Mouse (Mus musculus): ENCODE data around the gene Prkar2b. TPM values are rescaled to one million over a fixed set of nuclear protein-coding genes. Genes with fewer than 3 reads are reported as not detected.

The Prkar2b gene
- polyA plus RNA-seq, 1 experiment from 2014 or later, result 75.5 TPM

- ATAC-seq (ENCODE audit: low FRiP score), result no peak
- Histone ChIP-seq H3K27ac (ENCODE audit: low read depth, low read length) (no peak overlapping the region), H3K4me2 (replicated peaks; ENCODE audit: low read depth, low read length) (no peak overlapping the region), H3K9me3 (ENCODE audit: control insufficient read depth, low read length) (no peaks in the 10 kb centered on the region), H3K36me3 (ENCODE audit: control insufficient read depth, insufficient read depth, low read length) (0 out of 2 replicates have a peak, but pooled peaks cover 7% of the 10 kb centered on the region), H3K4me1 (replicated peaks; ENCODE audit: control insufficient read depth, insufficient read depth, low read length) (no peaks in the 10 kb centered on the region), H3K9ac (ENCODE audit: low read depth, low read length) (no peak overlapping the region), H3K27me3 (ENCODE audit: control insufficient read depth, insufficient read depth, low read length) (no peaks in the 10 kb centered on the region), H3K4me3 (ENCODE audit: low read depth, low read length) (no peak overlapping the region)
- no peak for DNase-seq (ENCODE audit: low spot score)
- WGBS, result 92% methylated on average over 4 of the region's 4 CpGs
Observed at GRCm38 (mm10) chr12:31938391-31938997, 122.6 kb downstream of the Prkar2b start.

GRCm38 (mm10) chr12:31937613-31938012 lies 123.5 kb downstream of the Prkar2b start:
- H3K9ac ChIP-seq (ENCODE audit: low read depth, low read length), result no peak overlapping the region
- no peaks in the 10 kb centered on the region for H3K9me3 ChIP-seq (ENCODE audit: control insufficient read depth, low read length)
- DNase-seq (ENCODE audit: low spot score) (no peak), ATAC-seq (ENCODE audit: low FRiP score) (no peak)
- H3K27me3 ChIP-seq (ENCODE audit: control insufficient read depth, insufficient read depth, low read length), result no peaks in the 10 kb centered on the region
- 0 out of 2 replicates have a peak, but pooled peaks cover 7% of the 10 kb centered on the region for H3K36me3 ChIP-seq (ENCODE audit: control insufficient read depth, insufficient read depth, low read length)
- no peaks in the 10 kb centered on the region for H3K4me1 ChIP-seq (replicated peaks; ENCODE audit: control insufficient read depth, insufficient read depth, low read length)
- no peak overlapping the region for H3K4me3 ChIP-seq (ENCODE audit: low read depth, low read length)
- no peak overlapping the region for H3K4me2 ChIP-seq (replicated peaks; ENCODE audit: low read depth, low read length)
- H3K27ac ChIP-seq (ENCODE audit: low read depth, low read length), result no peak overlapping the region
- 87% methylated on average over 3 of the region's 3 CpGs for WGBS

GRCm38 (mm10) chr12:31936657-31937300 lies 124.3 kb downstream of the Prkar2b start:
- H3K9ac ChIP-seq (ENCODE audit: low read depth, low read length), result no peak overlapping the region
- DNase-seq (ENCODE audit: low spot score) (no peak), ATAC-seq (ENCODE audit: low FRiP score) (no peak)
- H3K4me3 ChIP-seq (ENCODE audit: low read depth, low read length), result no peak overlapping the region
- H3K36me3 ChIP-seq (ENCODE audit: control insufficient read depth, insufficient read depth, low read length), result 0 out of 2 replicates have a peak, but pooled peaks cover 7% of the 10 kb centered on the region
- 46% methylated on average over 6 of the region's 6 CpGs for WGBS
- no peak overlapping the region for H3K27ac ChIP-seq (ENCODE audit: low read depth, low read length)
- H3K4me2 ChIP-seq (replicated peaks; ENCODE audit: low read depth, low read length), result no peak overlapping the region
- H3K9me3 ChIP-seq (ENCODE audit: control insufficient read depth, low read length), result no peaks in the 10 kb centered on the region
- H3K27me3 ChIP-seq (ENCODE audit: control insufficient read depth, insufficient read depth, low read length), result no peaks in the 10 kb centered on the region
- H3K4me1 ChIP-seq (replicated peaks; ENCODE audit: control insufficient read depth, insufficient read depth, low read length), result no peaks in the 10 kb centered on the region

GRCm38 (mm10) chr12:31931818-31932217 lies 129.3 kb downstream of the Prkar2b start:
- ATAC-seq (ENCODE audit: low FRiP score) (no peak), DNase-seq (ENCODE audit: low spot score) (no peak)
- Histone ChIP-seq H3K36me3 (ENCODE audit: control insufficient read depth, insufficient read depth, low read length) (0 out of 2 replicates have a peak, but pooled peaks cover 3% of the 10 kb centered on the region), H3K27me3 (ENCODE audit: control insufficient read depth, insufficient read depth, low read length) (no peaks in the 10 kb centered on the region), H3K4me2 (replicated peaks; ENCODE audit: low read depth, low read length) (no peak overlapping the region), H3K4me3 (ENCODE audit: low read depth, low read length) (no peak overlapping the region), H3K27ac (ENCODE audit: low read depth, low read length) (no peak overlapping the region), H3K9me3 (ENCODE audit: control insufficient read depth, low read length) (no peaks in the 10 kb centered on the region), H3K4me1 (replicated peaks; ENCODE audit: control insufficient read depth, insufficient read depth, low read length) (no peaks in the 10 kb centered on the region), H3K9ac (ENCODE audit: low read depth, low read length) (no peak overlapping the region)
- WGBS, result 95% methylated on average over 3 of the region's 3 CpGs

GRCm38 (mm10) chr12:31928498-31928897 lies 132.6 kb downstream of the Prkar2b start:
- no peak overlapping the region for H3K27ac ChIP-seq (ENCODE audit: low read depth, low read length)
- H3K27me3 ChIP-seq (ENCODE audit: control insufficient read depth, insufficient read depth, low read length), result no peaks in the 10 kb centered on the region
- no peak for DNase-seq (ENCODE audit: low spot score)
- no peaks in the 10 kb centered on the region for H3K4me1 ChIP-seq (replicated peaks; ENCODE audit: control insufficient read depth, insufficient read depth, low read length)
- 89% methylated on average over 3 of the region's 3 CpGs for WGBS
- ATAC-seq (ENCODE audit: low FRiP score), result no peak
- H3K4me3 ChIP-seq (ENCODE audit: low read depth, low read length), result no peak overlapping the region
- no peak overlapping the region for H3K9ac ChIP-seq (ENCODE audit: low read depth, low read length)
- H3K36me3 ChIP-seq (ENCODE audit: control insufficient read depth, insufficient read depth, low read length), result peaks cover 3% of the 10 kb centered on the region; the same call in 1 of the 2 replicates
- H3K4me2 ChIP-seq (replicated peaks; ENCODE audit: low read depth, low read length), result no peak overlapping the region
- no peaks in the 10 kb centered on the region for H3K9me3 ChIP-seq (ENCODE audit: control insufficient read depth, low read length)

GRCm38 (mm10) chr12:31926661-31927061 lies 134.4 kb downstream of the Prkar2b start:
- DNase-seq (ENCODE audit: low spot score), result peak; percentile 78
- ATAC-seq (ENCODE audit: low FRiP score), result peak; percentile 80
- Histone ChIP-seq H3K4me2 (replicated peaks; ENCODE audit: low read depth, low read length) (no peak overlapping the region), H3K4me3 (ENCODE audit: low read depth, low read length) (no peak overlapping the region), H3K4me1 (replicated peaks; ENCODE audit: control insufficient read depth, insufficient read depth, low read length) (no peaks in the 10 kb centered on the region), H3K9ac (ENCODE audit: low read depth, low read length) (no peak overlapping the region), H3K27ac (ENCODE audit: low read depth, low read length) (no peak overlapping the region), H3K27me3 (ENCODE audit: control insufficient read depth, insufficient read depth, low read length) (no peaks in the 10 kb centered on the region), H3K36me3 (ENCODE audit: control insufficient read depth, insufficient read depth, low read length) (peaks cover 3% of the 10 kb centered on the region; the same call in 1 of the 2 replicates), H3K9me3 (ENCODE audit: control insufficient read depth, low read length) (no peaks in the 10 kb centered on the region)
- WGBS, result 56% methylated on average over 4 of the region's 4 CpGs

GRCm38 (mm10) chr12:31925343-31925742 lies 135.8 kb downstream of the Prkar2b start:
- no peak for DNase-seq (ENCODE audit: low spot score)
- no peak overlapping the region for H3K27ac ChIP-seq (ENCODE audit: low read depth, low read length)
- ATAC-seq (ENCODE audit: low FRiP score), result no peak
- no peaks in the 10 kb centered on the region; the same call in 1 of the 2 replicates for H3K36me3 ChIP-seq (ENCODE audit: control insufficient read depth, insufficient read depth, low read length)
- H3K27me3 ChIP-seq (ENCODE audit: control insufficient read depth, insufficient read depth, low read length), result no peaks in the 10 kb centered on the region
- no peak overlapping the region for H3K9ac ChIP-seq (ENCODE audit: low read depth, low read length)
- H3K9me3 ChIP-seq (ENCODE audit: control insufficient read depth, low read length), result no peaks in the 10 kb centered on the region
- no peak overlapping the region for H3K4me3 ChIP-seq (ENCODE audit: low read depth, low read length)
- H3K4me1 ChIP-seq (replicated peaks; ENCODE audit: control insufficient read depth, insufficient read depth, low read length), result no peaks in the 10 kb centered on the region
- WGBS, result 89% methylated on average over 6 of the region's 6 CpGs
- no peak overlapping the region for H3K4me2 ChIP-seq (replicated peaks; ENCODE audit: low read depth, low read length)

GRCm38 (mm10) chr12:31924135-31924534 lies 137.0 kb downstream of the Prkar2b start:
- 93% methylated on average over 3 of the region's 3 CpGs for WGBS

More at GRCm38 (mm10) chr12:31924135-31924534, 137.0 kb downstream of the Prkar2b start:
- H3K36me3 ChIP-seq (ENCODE audit: control insufficient read depth, insufficient read depth, low read length), result no peaks in the 10 kb centered on the region; the same call in 1 of the 2 replicates
- no peaks in the 10 kb centered on the region for H3K9me3 ChIP-seq (ENCODE audit: control insufficient read depth, low read length)
- no peak overlapping the region for H3K27ac ChIP-seq (ENCODE audit: low read depth, low read length)
- H3K4me3 ChIP-seq (ENCODE audit: low read depth, low read length), result no peak overlapping the region
- H3K4me2 ChIP-seq (replicated peaks; ENCODE audit: low read depth, low read length), result no peak overlapping the region
- no peaks in the 10 kb centered on the region for H3K27me3 ChIP-seq (ENCODE audit: control insufficient read depth, insufficient read depth, low read length)
- no peak overlapping the region for H3K9ac ChIP-seq (ENCODE audit: low read depth, low read length)
- DNase-seq (ENCODE audit: low spot score), result no peak
- ATAC-seq (ENCODE audit: low FRiP score), result no peak
- H3K4me1 ChIP-seq (replicated peaks; ENCODE audit: control insufficient read depth, insufficient read depth, low read length), result no peaks in the 10 kb centered on the region

Data from hindbrain, embryonic 11.5 days (tissue).